Mouse (Mus musculus): ENCODE results near the gene Slfn8.
A peak's percentile ranks its signal among the peaks of the same experiment; 100 is the strongest.
"Not testable (repeated sequence)": the region's sequence is repeated elsewhere in the genome, so short reads cannot be mapped to it uniquely, and the experiment has no call there.

Slfn8 gene

DNA sequence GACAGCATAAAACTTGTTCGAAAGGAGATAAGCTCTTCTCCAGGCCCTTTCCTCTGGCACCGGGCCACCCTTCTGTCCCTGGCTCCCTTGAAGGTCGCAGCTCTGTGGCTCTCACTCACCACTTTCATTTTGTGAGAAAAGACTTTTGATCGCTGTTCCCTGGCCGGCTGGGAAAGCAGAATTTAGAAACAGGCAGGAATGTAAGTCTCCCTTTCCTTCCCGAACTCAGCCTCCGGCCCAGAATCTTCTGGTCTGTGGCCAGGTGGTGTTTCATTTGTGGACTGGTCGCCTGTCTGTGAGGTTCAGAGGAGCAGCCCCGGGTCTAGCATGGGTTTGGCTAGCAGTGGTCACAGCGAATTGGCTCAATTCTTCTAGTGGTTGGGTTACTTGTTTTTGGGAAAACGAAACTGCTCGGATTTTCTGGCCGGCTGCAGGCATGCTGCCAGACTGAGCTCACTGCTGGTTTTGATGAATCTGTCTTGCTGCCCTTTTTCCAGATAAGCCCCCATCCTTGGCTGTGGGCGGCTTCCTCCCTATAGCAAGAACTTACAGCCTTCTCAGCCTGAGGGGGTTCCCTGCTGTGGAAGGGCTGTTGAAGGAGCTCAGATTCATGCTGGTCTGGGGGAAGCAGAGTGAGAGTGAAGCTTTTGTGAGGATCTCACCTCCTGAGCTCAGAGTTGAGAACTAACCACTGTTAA lies 29.0 kb downstream of the Slfn8 start, which contains the start of gene Slfn9:
Gene Slfn9, minus strand, starts transcription at position 362 of the 698 bp plus-strand sequence.
- DNase-seq (ENCODE audit: low read depth, low spot score) = peak; percentile 55

DNA sequence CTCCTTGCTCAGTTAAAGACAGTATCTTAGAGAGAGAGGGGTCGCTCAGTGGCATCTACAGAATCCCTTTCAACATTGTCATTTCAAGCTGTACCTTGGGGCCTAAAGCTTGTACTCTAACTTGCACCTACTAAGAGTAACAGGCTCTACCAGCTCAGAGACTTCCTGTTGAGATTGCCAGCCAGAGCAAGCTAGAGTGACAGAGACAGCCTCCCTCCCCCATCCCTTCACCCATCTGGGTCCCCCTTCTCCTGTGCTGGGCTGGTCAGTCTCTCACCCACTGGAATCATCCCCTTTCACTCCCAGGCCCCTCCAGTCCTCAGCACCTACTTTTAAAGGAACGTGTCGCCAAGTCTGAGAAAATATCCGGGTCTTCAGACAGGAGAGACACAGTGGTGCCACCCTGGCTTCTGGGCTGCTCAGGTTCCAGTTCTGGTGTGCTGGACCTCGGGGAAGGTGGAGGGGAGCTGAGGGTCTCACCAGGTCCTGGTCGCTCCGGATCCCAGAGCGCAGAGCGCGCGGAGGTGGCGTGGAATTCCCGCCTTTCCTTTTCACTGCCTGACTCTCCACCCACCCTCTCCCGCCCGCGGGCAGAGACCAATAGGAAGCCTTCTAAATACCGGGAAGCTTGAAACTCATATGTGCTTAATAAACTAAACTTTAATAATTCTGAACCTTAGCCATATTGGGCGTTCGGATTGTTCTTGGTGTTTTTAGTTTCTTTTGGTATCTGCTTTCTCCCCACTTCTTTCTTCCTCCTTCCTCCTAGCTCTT lies 29.8 kb downstream of the Slfn8 start:
- peak; percentile 67 for DNase-seq (ENCODE audit: low read depth, low spot score)

DNA sequence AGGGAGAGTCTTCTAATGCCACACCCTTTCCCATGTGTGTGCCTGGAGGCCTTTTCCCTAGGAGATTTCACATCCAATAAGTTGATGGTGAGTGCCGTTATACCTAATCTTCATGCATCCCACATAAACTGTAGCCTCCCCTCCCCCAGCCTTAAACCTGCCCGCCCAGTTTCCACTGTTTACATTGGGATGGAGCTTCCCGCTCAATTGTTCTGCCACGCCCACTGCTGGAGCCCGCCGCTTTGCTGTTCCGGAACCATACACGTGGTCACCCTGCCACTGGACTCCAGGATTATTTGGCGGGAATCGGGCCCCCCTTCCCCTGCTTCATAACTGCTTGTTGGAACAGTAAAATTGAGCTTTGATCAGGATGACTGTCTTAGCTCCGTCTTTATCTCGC lies 31.3 kb downstream of the Slfn8 start:
- no peak for DNase-seq (ENCODE audit: low read depth, low spot score)

DNA sequence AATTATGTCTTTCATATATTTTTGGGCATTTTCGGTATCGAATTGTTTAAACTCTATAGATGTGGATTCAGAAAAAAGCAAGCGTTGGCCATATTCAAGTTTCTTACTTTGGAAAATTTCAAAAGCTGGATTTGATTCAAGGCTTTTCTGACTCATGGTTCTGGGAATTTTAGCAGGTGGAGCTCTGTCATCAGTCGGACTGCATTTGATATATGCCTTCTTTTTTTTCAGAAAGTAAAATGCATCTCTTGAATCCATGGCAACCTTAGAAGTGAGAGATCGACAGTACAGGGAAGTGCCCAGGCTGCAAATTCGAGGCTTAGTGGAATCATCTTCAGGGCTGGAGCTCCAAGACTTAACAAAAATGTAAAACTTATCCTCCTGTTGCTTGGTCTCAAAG lies 33.0 kb downstream of the Slfn8 start:
- DNase-seq (ENCODE audit: low read depth, low spot score) = no peak

DNA sequence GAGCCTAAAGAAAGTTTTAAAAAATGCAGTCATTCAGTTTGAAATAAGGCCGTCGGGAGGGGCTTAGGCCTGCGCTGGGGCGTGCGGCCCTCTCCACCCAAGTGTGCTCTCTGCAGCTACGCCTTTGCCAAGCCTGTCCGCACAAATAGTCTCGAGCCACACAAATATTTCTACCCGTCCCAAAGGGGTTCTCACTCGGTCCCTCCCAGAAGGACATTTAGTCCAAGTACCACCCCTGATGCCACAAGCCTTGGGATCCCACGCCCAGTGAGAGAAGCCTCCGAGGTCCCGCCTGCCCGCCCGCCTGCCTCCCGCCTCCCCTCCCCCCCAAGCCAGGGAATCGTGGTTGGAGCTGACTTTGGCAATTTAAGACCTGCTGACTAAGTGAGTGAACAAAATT lies 37.4 kb downstream of the Slfn8 start:
- no peak for DNase-seq (ENCODE audit: low read depth, low spot score)

DNA sequence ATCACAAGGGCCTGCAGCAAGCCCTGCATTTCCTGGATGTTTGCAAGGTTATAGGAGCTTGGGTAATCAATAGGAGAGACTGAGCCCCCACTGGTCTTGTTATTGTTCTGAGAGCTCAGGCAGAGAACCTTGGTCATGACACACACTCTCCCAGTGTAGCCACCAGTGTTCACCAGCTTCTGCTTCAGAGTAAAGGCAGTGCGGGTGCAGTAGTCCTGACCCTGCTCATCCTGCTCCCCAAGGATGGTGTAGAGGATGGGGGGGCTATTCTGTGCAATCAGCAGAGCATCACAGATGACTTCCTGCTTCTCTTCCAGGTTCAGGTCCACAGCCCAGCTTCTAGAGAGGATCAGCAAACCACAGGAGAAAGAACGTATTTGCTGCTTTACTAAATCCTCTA lies 38.2 kb downstream of the Slfn8 start:
- DNase-seq (ENCODE audit: low read depth, low spot score) = not testable (repeated sequence)

DNA sequence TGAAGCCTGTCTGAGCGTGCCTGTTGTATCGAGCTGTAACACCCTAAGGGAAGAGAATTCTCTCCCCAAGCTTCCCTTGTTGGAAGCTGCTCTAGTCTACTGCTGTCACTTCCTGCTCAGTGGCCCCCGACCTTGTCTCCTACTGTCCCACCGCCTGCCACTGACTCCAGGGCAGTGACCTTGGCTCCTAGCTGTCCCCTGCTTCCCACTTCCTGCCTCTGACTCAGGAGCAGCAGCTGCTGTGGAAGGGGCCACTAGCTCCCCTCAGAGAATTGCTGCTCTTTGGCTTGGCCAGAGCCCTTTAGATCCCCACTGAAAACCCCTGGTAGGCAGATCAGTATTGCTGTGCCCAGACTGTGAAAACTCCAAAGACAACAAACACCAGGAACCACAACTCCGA lies 46.7 kb downstream of the Slfn8 start:
- DNase-seq (ENCODE audit: low read depth, low spot score) = no peak

DNA sequence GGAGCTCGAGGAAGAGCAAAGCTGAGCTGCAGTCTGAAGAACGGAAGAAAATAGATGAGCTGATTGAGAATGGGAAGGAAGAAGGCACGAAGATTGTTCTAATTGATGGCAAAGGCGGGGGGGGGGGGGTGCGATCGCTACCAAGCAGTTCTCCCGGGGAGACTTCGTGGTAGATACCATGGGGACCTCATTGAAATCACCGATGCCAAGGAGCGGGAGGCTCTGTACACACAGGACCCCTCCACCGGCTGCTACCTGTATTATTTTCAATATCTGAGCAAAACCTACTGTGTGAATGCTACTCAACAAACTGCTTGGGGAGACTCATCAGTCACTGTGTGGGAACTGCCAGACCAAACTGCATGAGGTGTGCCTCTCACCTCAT lies 49.0 kb downstream of the Slfn8 start:
- DNase-seq (ENCODE audit: low read depth, low spot score) = no peak

DNA sequence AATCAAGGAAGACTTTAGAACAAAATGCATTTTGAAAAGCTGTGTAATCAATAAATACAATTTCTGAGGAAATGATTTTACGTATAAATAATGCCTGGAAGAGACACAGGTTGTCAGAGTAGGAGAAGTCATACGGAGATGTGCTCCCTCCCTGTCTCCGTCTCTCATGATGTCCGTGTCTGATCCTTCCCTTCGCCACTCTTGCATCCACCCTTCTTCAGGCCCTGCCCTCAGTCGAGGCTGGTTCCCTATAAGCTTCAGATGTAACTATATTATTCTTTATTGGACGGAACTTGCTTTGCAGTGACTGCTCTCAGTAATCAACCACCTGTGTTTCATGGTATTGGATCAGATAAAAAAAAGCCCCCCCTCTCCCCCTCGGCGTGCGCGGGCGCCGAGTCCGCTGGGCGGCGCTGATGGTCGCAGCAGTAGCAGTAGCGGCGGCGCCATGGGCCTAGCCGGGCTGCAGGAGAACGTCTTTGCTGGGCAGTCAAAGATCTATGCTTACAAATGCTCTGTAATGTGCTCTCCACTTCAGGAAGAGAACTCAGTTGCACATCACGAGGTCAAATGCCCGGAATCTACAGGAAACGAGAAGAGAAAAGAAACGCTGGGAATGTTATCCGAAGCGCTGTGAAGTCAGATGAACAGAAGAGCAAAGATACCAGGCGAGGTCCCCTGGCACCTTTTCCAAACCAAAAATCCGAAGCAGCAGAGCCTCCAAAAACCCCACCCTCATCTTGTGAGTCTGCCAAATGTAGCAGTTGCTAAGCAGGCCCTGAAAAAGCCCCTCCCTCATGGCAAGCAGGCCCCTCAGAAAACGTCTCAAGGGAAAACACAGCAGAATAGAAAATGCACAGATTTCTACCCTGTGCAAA lies 49.7 kb downstream of the Slfn8 start:
- peak; percentile 72 for DNase-seq (ENCODE audit: low read depth, low spot score)

DNA sequence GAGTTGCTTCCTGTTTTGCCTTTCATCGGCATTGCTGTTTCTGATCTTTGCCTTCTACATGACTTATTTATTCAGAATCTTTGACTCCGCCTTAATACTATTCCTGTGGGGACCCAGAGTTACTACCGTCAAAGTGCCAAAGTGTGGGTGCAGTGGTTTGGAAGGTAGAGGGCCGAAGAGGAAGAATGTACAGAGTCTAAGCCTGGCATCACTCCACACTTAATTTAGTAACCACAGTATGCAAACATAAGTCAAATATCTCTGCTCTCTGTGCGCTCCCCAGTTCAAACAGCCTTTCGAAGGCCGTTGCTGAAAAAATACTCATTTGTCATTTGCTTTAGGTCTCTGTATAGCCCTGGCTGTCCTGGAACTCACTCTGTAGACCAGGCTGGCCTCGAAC lies 58.4 kb downstream of the Slfn8 start:
- DNase-seq (ENCODE audit: low read depth, low spot score) = peak; percentile 31

DNA sequence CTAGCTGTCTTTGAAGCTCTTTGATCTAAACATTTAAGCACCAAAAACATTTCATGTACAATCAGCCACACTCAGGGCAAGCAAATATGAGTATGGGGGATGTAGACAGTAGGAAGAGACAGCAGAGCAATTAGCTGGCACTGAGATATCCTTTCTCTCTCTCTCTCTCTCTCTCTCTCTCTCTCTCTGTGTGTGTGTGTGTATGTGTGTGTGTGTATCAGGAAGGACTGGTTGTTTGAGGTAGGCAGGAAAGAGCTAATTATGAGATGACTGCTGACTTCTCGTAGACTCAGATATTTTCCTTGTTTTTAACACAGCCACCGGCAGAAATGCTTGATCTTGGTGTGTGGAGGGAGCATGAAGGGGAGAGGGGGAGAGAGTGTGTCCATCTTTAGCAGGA lies 58.9 kb downstream of the Slfn8 start:
- DNase-seq (ENCODE audit: low read depth, low spot score) = peak; percentile 42

DNA sequence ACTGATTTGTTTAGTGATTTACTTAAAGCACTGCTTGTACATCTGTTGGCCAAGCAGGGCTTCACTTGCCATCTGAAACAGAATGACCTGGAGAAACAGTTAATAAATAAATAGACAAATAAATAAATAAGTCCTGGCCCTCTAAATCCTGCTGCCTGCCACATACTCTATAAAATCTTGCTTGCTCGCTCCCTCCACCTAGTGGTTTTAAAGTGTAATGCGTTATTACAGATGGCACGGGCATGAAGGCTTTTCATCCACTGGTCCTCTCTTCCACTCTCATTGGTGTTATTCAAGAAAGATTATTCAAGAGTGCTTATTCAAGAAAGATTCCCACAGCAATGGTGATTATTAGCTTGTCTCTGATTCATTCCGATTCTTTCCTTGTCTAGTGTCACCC lies 61.0 kb downstream of the Slfn8 start:
- peak; percentile 77 for DNase-seq (ENCODE audit: low read depth, low spot score)

DNA sequence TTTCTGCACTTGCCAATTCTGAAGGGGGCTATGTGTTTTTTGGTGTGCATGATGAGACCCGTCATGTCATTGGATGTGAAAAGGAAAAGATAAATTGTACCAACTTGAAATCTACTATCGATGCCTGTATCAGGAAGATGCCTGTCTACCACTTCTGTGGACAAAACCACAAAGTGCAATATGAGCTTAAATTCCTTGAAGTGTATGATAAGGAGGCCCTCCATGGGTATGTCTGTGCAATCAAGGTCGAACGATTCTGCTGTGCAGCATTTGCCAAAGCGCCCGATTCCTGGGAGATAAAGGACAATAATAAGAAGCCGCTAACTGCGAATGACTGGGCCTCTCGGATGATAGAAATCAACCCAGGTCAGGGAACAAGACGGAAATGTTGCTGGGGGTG lies 63.7 kb downstream of the Slfn8 start:
- no peak for DNase-seq (ENCODE audit: low read depth, low spot score)

DNA sequence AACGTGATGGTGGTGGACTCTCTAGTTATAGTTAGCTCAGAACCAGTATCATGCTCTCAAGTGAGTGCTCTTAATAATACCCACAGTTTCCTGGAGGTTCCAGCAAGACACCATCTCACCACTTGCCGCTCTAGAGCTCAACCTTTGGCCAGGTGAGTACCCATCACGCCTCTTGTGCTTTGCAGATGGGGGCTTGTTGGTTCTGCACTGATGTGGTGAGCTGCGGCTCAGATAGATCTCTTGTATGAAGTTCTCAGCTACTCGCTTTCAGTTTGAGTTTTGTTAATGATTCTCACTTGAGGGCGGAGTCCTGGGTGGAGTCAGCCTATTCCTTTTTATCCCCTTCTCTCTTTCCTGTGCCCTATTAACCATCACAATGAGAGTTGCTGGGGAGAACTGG lies 66.0 kb downstream of the Slfn8 start:
- DNase-seq (ENCODE audit: low read depth, low spot score) = peak; percentile 59

DNA sequence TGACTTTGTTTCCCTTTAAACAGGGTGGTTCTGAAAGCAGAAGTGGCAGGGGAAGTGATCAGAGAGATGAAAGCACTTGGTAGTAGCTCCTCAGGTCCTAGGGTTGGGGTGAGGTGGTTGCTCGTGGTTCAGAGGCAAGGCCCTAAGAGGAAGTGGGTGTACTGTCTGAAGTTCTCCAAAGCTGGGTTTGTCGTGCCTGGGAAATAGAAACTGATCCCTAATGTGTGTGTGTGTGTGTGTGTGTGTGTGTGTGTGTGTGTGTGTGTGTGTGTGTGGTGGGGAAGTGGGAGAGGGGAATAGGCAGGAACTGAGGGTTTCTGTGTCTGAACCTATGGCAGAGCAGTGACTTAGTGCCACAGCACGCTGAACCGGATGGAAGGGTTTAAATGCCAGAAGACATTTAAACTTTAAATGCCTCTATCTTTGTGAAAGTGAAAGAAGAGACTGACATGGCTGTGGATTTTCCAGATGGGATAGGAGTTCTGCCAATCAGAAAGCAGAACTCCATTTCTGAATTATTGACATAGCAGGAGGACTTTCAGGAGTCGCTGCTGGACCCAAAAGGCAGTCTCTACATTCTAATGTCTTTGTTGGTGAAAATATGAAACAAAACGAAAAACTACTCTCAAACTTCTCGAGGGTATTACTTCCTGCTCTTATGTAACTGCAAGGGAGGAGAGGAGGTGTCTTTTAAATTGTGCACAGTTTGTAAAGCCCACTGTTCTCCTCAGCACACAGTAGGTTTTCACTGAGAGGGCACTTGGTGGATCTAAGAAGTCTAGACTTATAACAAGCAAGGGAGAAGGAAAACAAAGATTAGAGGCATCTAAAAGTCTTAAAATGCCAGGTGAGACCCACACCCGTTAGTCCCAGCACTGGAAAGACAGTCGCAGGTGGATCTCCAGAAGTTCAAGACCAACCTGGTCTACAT lies 67.7 kb downstream of the Slfn8 start:
- DNase-seq (ENCODE audit: low read depth, low spot score) = peak; percentile 81

Measured in CD4-positive, CD25-positive, alpha-beta regulatory T cell, adult 2 months (primary cell).